ENCODE assay signal across 8 mouse cellular contexts in genomic region chr5:24328813-24329211, GRCm38 (mm10). TPM values are rescaled to one million over a fixed set of nuclear protein-coding genes. Genes with fewer than 3 reads are reported as not detected.
DNase-seq lines count a peak whose midpoint lies in the region; ATAC-seq and TF ChIP-seq lines count a peak whose summit lies in the region.
"Had no signal": no experiment of that assay in that cellular context is flagged by ENCODE, and none has a peak within 500 bp of the region (broad histone marks: within the 10 kb centered on the region; RNA-seq: fewer than 3 reads in every experiment).

No protein-coding gene starts in this region.

- ATAC-seq in heart, embryonic 15.5 days (replicated peaks; ENCODE audit: insufficient number of reproducible peaks, insufficient read depth, low FRiP score, low read depth), result no peak; the same call in 1 of the 2 replicates
- ATAC-seq in liver, embryonic 13.5 days (ENCODE audit: low read depth), result no peak
- ATAC-seq in megakaryocyte progenitor cell, adult 5-6 weeks (replicated peaks; ENCODE audit: poor library complexity), result no peak

- no peaks in the 10 kb centered on the region for H3K36me3 ChIP-seq in ES-Bruce4 (ENCODE audit: control insufficient read depth, insufficient read depth, low read length, poor library complexity, severe bottlenecking)
- H3K36me3 ChIP-seq in heart, embryonic 15.5 days, result peaks cover 49% of the 10 kb centered on the region
- no peaks in the 10 kb centered on the region for H3K36me3 ChIP-seq in liver, embryonic 13.5 days

- no peak for TF ChIP-seq POLR2A in ES-Bruce4 (IDR thresholded peaks at IDR 0.05; ENCODE audit: insufficient read depth, low read length)
- no peak for TF ChIP-seq POLR2A in brain, embryonic 14.5 days (IDR thresholded peaks at IDR 0.05; ENCODE audit: borderline replicate concordance, extremely low read depth, insufficient read depth, insufficient read length, poor library complexity, severe bottlenecking)

- H3K27me3 ChIP-seq in ES-Bruce4 (ENCODE audit: control insufficient read depth, insufficient read depth, low read length, poor library complexity, severe bottlenecking), result no peaks in the 10 kb centered on the region
- H3K27me3 ChIP-seq in heart, embryonic 15.5 days, result no peaks in the 10 kb centered on the region
- peaks cover 46% of the 10 kb centered on the region for H3K27me3 ChIP-seq in liver, embryonic 13.5 days

- WGBS in heart, embryonic 15.5 days, result 69% methylated on average over 6 of the region's 6 CpGs
- WGBS in liver, embryonic 13.5 days (ENCODE audit: insufficient replicate concordance), result 72% methylated on average over 6 of the region's 6 CpGs

- peak overlapping the region; percentile 56 for H3K4me2 ChIP-seq in heart, embryonic 15.5 days
- H3K4me2 ChIP-seq in liver, embryonic 13.5 days, result peak overlapping the region; percentile 52

- H3K9ac ChIP-seq in ES-Bruce4 (ENCODE audit: low read depth, poor library complexity, severe bottlenecking), result peak overlapping the region; percentile 29; the same call in 1 of the 2 replicates
- H3K9ac ChIP-seq in heart, embryonic 15.5 days, result peak overlapping the region; percentile 56
- H3K9ac ChIP-seq in liver, embryonic 13.5 days, result no peak overlapping the region

- TF ChIP-seq EP300 in ES-Bruce4 (IDR thresholded peaks at IDR 0.05; ENCODE audit: insufficient read depth, low read depth, low read length), result no peak

- no peaks in the 10 kb centered on the region for H3K9me3 ChIP-seq in ES-Bruce4 (replicated peaks; ENCODE audit: control insufficient read depth, insufficient read depth, low read length, poor library complexity, severe bottlenecking)
- H3K9me3 ChIP-seq in heart, embryonic 15.5 days (replicated peaks), result no peaks in the 10 kb centered on the region
- H3K9me3 ChIP-seq in liver, embryonic 13.5 days (replicated peaks), result no peaks in the 10 kb centered on the region

- TF ChIP-seq CTCF in ES-Bruce4 (IDR thresholded peaks at IDR 0.05; ENCODE audit: low read depth, low read length), result no peak
- TF ChIP-seq CTCF in brain, embryonic 14.5 days (IDR thresholded peaks at IDR 0.05; ENCODE audit: borderline replicate concordance, extremely low read depth, insufficient read depth, insufficient read length), result no peak

- H3K4me1 ChIP-seq in ES-Bruce4 (ENCODE audit: control insufficient read depth, insufficient read depth, low read length), result no peaks in the 10 kb centered on the region
- H3K4me1 ChIP-seq in heart, embryonic 15.5 days (replicated peaks), result peaks cover 58% of the 10 kb centered on the region
- H3K4me1 ChIP-seq in liver, embryonic 13.5 days (replicated peaks), result peaks cover 9% of the 10 kb centered on the region

- H3K4me3 ChIP-seq in ES-Bruce4 (ENCODE audit: low read depth, low read length), result no peak overlapping the region
- H3K4me3 ChIP-seq in heart, embryonic 15.5 days, result peak overlapping the region; percentile 26
- H3K4me3 ChIP-seq in liver, embryonic 13.5 days (replicated peaks), result no peak overlapping the region

- H3K27ac ChIP-seq in ES-Bruce4 (ENCODE audit: insufficient read depth, low read length), result no peak overlapping the region
- H3K27ac ChIP-seq in heart, embryonic 15.5 days, result peak overlapping the region; percentile 88
- no peak overlapping the region for H3K27ac ChIP-seq in liver, embryonic 13.5 days
- H3K27ac ChIP-seq: macrophage had no signal

- peak; percentile 62 for DNase-seq in brain, embryonic 14.5 days (ENCODE audit: low read depth)
- DNase-seq in liver, embryonic 13.5 days, result no peak
- DNase-seq in urinary bladder, postnatal 25 days (ENCODE audit: low spot score), result no peak
- DNase-seq in kidney, postnatal 10 days, result no peak

RNA-seq across cellular contexts. Expression of gene Kcnh2, which starts 22.6 kb away (rescaled TPM):
- 3.3 and 5.8 TPM in 2 replicates for polyA plus RNA-seq in ES-Bruce4 (2011; ENCODE audit: insufficient read depth, insufficient read length, low read depth, missing spikeins)
- 58.9 and 61.1 TPM in 2 replicates for polyA plus RNA-seq in brain, embryonic 14.5 days (2012; rRNA removed)
- polyA plus RNA-seq in heart, embryonic 15.5 days (2015; fragmentation: Nextera tagmentation; extraction: Ambion mirVana), result 21.0 and 27.2 TPM in 2 replicates
- 0.20 and 0.22 TPM in 2 replicates for polyA plus RNA-seq in liver, embryonic 13.5 days (2015; fragmentation: Nextera tagmentation; extraction: Ambion mirVana)
- not detected in 2 replicates for total RNA-seq in megakaryocyte progenitor cell, adult 5-6 weeks (2015)
- total RNA-seq in megakaryocyte progenitor cell, adult 5-6 weeks (2017), result 0.12 TPM in 1 of 2 replicates, not detected in the other
- polyA plus RNA-seq: macrophage had no signal

RNA-seq across cellular contexts. Expression of gene Nos3, which starts 35.8 kb away (rescaled TPM):
- polyA plus RNA-seq in ES-Bruce4 (2011; ENCODE audit: insufficient read depth, insufficient read length, low read depth, missing spikeins), result 1.1 and 1.2 TPM in 2 replicates
- 9.6 and 11.1 TPM in 2 replicates for polyA plus RNA-seq in brain, embryonic 14.5 days (2012; rRNA removed)
- 27.9 and 30.6 TPM in 2 replicates for polyA plus RNA-seq in heart, embryonic 15.5 days (2015; fragmentation: Nextera tagmentation; extraction: Ambion mirVana)
- polyA plus RNA-seq in liver, embryonic 13.5 days (2015; fragmentation: Nextera tagmentation; extraction: Ambion mirVana), result 2.5 and 2.7 TPM in 2 replicates
- 0.12 TPM in 1 of 2 replicates, not detected in the other for total RNA-seq in megakaryocyte progenitor cell, adult 5-6 weeks (2015)
- total RNA-seq in megakaryocyte progenitor cell, adult 5-6 weeks (2017), result not detected in 2 replicates
- polyA plus RNA-seq: macrophage had no signal
